Mouse (Mus musculus): ENCODE data around the gene Exosc10. TPM values are rescaled to one million over a fixed set of nuclear protein-coding genes. Genes with fewer than 3 reads are reported as not detected.

Exosc10 gene
- total RNA-seq, 1 experiment from 2014 or later: 61.1 TPM

DNA sequence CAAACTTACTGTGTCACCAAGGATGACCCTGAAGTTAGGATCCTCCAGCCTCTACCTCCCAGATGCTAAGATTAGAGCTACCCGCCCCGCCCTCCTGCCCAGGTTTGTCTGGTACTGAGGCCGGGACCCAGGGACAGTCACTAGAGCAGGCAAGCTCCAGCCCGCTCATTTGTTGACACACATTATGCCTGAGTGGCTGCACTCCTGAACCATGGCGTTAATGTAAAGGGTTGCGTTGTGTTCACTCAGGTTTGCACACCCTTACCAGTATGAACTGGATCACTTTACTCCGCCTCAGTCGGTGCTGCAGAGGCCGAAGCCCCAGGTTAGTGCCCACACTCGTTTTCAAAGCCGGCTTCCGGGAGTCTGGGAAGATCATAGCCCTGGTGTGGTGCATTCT lies 5.4 kb downstream of the Exosc10 start:
- ATAC-seq (ENCODE audit: extremely low read depth, insufficient number of reproducible peaks, low FRiP score, poor library complexity, severe bottlenecking): no peak

GRCm38 (mm10) chr4:148570138-148570537 lies 11.9 kb downstream of the Exosc10 start:
- no peak for ATAC-seq (ENCODE audit: extremely low read depth, insufficient number of reproducible peaks, low FRiP score, poor library complexity, severe bottlenecking)

GRCm38 (mm10) chr4:148570693-148571295 lies 12.6 kb downstream of the Exosc10 start:
- ATAC-seq (ENCODE audit: extremely low read depth, insufficient number of reproducible peaks, low FRiP score, poor library complexity, severe bottlenecking): no peak

- no peak for ATAC-seq (ENCODE audit: extremely low read depth, insufficient number of reproducible peaks, low FRiP score, poor library complexity, severe bottlenecking)
These were observed 15.0 kb downstream of the Exosc10 start for GRCm38 (mm10) chr4:148573222-148573621.

GRCm38 (mm10) chr4:148580765-148581164 lies 22.5 kb downstream of the Exosc10 start:
- no peak for ATAC-seq (ENCODE audit: extremely low read depth, insufficient number of reproducible peaks, low FRiP score, poor library complexity, severe bottlenecking)

- ATAC-seq (ENCODE audit: extremely low read depth, insufficient number of reproducible peaks, low FRiP score, poor library complexity, severe bottlenecking): no peak
These were observed 23.2 kb downstream of the Exosc10 start for GRCm38 (mm10) chr4:148581422-148581821.

GRCm38 (mm10) chr4:148583257-148583656 lies 25.0 kb downstream of the Exosc10 start:
- peak; percentile 70 for ATAC-seq (ENCODE audit: extremely low read depth, insufficient number of reproducible peaks, low FRiP score, poor library complexity, severe bottlenecking)

GRCm38 (mm10) chr4:148586648-148587047 lies 28.4 kb downstream of the Exosc10 start:
- no peak for ATAC-seq (ENCODE audit: extremely low read depth, insufficient number of reproducible peaks, low FRiP score, poor library complexity, severe bottlenecking)

- ATAC-seq (ENCODE audit: extremely low read depth, insufficient number of reproducible peaks, low FRiP score, poor library complexity, severe bottlenecking): no peak
These were observed 30.6 kb downstream of the Exosc10 start for GRCm38 (mm10) chr4:148588793-148589192.

- ATAC-seq (ENCODE audit: extremely low read depth, insufficient number of reproducible peaks, low FRiP score, poor library complexity, severe bottlenecking): no peak
These were observed 31.3 kb downstream of the Exosc10 start for GRCm38 (mm10) chr4:148589565-148589964.

GRCm38 (mm10) chr4:148590421-148591170 lies 32.4 kb downstream of the Exosc10 start:
- no peak for ATAC-seq (ENCODE audit: extremely low read depth, insufficient number of reproducible peaks, low FRiP score, poor library complexity, severe bottlenecking)

GRCm38 (mm10) chr4:148591171-148591630 lies 33.0 kb downstream of the Exosc10 start, which contains the start of gene Srm:
Gene Srm (plus strand): TSS chr4:148591503.
- peak; percentile 98 for ATAC-seq (ENCODE audit: extremely low read depth, insufficient number of reproducible peaks, low FRiP score, poor library complexity, severe bottlenecking)

DNA sequence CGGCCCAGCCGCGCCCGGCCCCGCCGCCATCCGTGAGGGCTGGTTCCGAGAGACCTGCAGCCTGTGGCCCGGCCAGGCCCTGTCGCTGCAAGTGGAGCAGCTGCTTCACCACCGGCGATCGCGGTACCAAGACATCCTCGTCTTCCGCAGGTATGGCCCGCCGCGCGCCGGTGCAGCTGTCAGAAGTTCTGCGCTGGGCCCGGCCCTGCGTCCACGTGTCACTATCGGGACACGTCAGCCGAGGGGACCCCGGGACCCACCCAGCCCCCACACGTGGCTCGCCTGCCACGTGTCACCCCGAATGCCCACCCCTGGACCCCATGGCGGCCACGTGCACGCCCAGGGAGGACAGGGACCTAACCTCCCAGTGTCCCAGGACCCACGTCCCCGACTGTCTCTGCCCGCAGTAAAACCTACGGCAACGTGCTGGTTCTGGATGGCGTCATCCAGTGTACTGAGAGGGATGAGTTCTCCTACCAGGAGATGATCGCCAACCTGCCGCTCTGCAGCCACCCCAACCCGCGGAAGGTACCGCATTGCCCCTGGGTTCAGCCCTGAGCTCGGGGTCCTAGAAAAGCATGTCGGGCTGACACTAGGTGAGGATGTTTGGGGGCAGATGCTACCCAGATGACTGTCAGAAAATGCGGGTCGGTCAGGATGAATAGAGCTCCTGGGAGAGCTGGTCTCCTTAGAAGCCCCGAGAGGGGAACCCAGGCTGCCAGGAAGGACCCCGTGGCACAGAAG lies 33.6 kb downstream of the Exosc10 start:
- no peak for ATAC-seq (ENCODE audit: extremely low read depth, insufficient number of reproducible peaks, low FRiP score, poor library complexity, severe bottlenecking)

GRCm38 (mm10) chr4:148593996-148594395 lies 35.8 kb downstream of the Exosc10 start:
- no peak for ATAC-seq (ENCODE audit: extremely low read depth, insufficient number of reproducible peaks, low FRiP score, poor library complexity, severe bottlenecking)

- ATAC-seq (ENCODE audit: extremely low read depth, insufficient number of reproducible peaks, low FRiP score, poor library complexity, severe bottlenecking): no peak
These were observed 37.7 kb downstream of the Exosc10 start for GRCm38 (mm10) chr4:148595916-148596315.

DNA sequence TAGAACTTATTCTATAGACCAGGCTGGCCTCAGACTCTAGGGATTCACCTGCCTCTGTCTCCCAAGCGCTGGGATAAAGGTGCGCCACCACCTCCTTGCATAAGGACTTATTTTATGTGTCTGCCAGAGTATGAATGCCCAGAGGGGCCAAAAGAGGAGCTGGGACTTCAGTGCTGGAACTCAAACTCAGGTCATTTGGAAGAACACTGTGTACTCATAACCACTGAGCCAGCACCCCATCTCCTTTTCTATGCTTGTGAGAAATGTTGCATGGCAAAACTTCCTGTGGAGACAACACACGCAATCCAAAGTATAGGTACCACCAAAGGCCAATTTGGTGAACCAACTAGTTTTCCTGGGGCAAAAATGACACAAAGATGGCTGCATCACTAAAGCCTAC lies 38.5 kb downstream of the Exosc10 start:
- ATAC-seq (ENCODE audit: extremely low read depth, insufficient number of reproducible peaks, low FRiP score, poor library complexity, severe bottlenecking): no peak

DNA sequence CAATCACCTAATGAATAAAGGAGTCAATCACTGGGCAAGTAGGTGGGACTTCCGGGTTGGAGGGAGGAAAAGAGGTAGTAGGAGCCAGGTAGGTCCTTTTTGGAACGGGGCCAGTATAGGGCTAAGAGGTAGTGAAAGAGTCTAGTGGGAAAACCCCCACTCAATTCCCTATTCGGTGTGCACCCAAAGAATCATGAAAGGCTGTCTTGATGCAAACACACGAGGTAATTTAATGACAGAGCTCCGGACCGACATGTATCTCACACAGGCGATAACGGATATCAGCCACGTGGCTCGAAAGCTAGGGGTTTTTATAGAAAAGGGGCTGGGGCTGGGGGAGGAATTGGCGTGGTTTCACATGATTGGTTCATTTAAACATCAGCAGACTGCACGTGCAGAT lies 40.6 kb downstream of the Exosc10 start:
- no peak for ATAC-seq (ENCODE audit: extremely low read depth, insufficient number of reproducible peaks, low FRiP score, poor library complexity, severe bottlenecking)

- ATAC-seq (ENCODE audit: extremely low read depth, insufficient number of reproducible peaks, low FRiP score, poor library complexity, severe bottlenecking): no peak
These were observed 42.1 kb downstream of the Exosc10 start for GRCm38 (mm10) chr4:148600316-148600715.

GRCm38 (mm10) chr4:148601871-148602270 lies 43.6 kb downstream of the Exosc10 start:
- ATAC-seq (ENCODE audit: extremely low read depth, insufficient number of reproducible peaks, low FRiP score, poor library complexity, severe bottlenecking): no peak
